16 mouse cellular contexts compared by ENCODE assay signal in the genomic region with DNA sequence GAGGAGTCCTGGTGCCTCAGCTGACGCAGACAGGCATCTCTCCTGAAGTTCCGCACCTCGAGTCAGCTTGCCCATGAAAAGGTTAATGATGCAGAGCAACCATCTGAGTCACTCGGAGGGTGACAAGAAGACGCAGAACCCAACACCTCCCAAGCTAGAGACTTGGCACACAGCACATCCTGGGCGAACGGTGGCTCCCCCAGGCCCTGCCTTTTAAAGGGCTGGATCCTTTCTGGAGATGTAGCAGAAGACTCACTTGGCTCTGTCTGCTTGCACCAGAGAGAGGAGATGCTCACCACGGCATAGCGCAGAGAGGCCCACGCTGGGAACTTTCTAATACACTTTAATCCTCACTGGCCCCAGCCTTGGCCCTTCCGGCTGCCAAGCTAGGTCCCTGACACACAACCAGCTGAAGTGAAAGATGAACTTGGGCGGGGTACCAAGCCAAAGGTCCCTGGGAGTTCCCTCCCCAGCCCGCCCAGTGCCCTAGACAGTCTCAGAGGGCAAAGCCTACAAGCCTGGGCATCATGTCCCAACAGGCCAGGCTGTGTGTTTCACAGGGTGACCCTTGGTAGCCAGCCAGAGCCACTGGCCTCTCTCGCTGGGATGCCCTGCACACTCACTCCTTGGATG. TPM values are rescaled to one million over a fixed set of nuclear protein-coding genes. Genes with fewer than 3 reads are reported as not detected.
DNase-seq lines count a peak whose midpoint lies in the region; ATAC-seq and TF ChIP-seq lines count a peak whose summit lies in the region.
"Had no signal": no experiment of that assay in that cellular context is flagged by ENCODE, and none has a peak within 500 bp of the region (broad histone marks: within the 10 kb centered on the region; RNA-seq: fewer than 3 reads in every experiment).

No protein-coding gene starts in this region.

- no peak for ATAC-seq in midbrain, embryonic 14.5 days (ENCODE audit: low FRiP score, low TSS enrichment)
- ATAC-seq: midbrain, embryonic 16.5 days had no signal

- H3K4me1 ChIP-seq in small intestine, adult 2 months (ENCODE audit: control insufficient read depth, insufficient read depth, insufficient read length, low read length) = peaks cover 29% of the 10 kb centered on the region
- H3K4me1 ChIP-seq in midbrain, embryonic 14.5 days (ENCODE audit: control insufficient read depth, insufficient read depth, low read length) = no peaks in the 10 kb centered on the region

- peaks cover 16% of the 10 kb centered on the region for H3K36me3 ChIP-seq in small intestine, adult 2 months (ENCODE audit: control insufficient read depth, insufficient read depth, low read length)
- H3K36me3 ChIP-seq in midbrain, embryonic 14.5 days (ENCODE audit: control insufficient read depth, insufficient read depth, low read length) = no peaks in the 10 kb centered on the region
- H3K36me3 ChIP-seq: lung, embryonic 15.5 days had no signal

- no peak; the same call in 1 of the 2 replicates for TF ChIP-seq POLR2A in small intestine, adult 2 months (IDR thresholded peaks at IDR 0.05; ENCODE audit: low read depth, low read length)

- H3K27me3 ChIP-seq in small intestine, adult 2 months (ENCODE audit: control insufficient read depth, insufficient read depth, low read length) = no peaks in the 10 kb centered on the region
- H3K27me3 ChIP-seq in midbrain, embryonic 14.5 days (ENCODE audit: control insufficient read depth, insufficient read depth, low read length) = no peaks in the 10 kb centered on the region

- peak overlapping the region; percentile 81 for H3K27ac ChIP-seq in small intestine, adult 2 months (ENCODE audit: insufficient read depth, low read depth, low read length)
- H3K27ac ChIP-seq in midbrain, embryonic 14.5 days (replicated peaks; ENCODE audit: low read depth, low read length) = no peak overlapping the region
- H3K27ac ChIP-seq: lung, embryonic 15.5 days had no signal

- H3K9ac ChIP-seq in midbrain, embryonic 14.5 days (replicated peaks; ENCODE audit: low read length) = no peak overlapping the region
- H3K9ac ChIP-seq: lung, embryonic 15.5 days had no signal

- DNase-seq in gastrocnemius, postnatal 25 days = peak; percentile 35
- DNase-seq in gastrocnemius, postnatal 10 days = no peak
- DNase-seq in right cerebral cortex, adult 18-20 months = peak; percentile 51
- no peak for DNase-seq in right cerebral cortex, postnatal 10 days (ENCODE audit: low spot score in 2 of 2)
- DNase-seq in kidney, adult 18-20 months = peak; percentile 78
- DNase-seq in embryo, embryonic 10 days (ENCODE audit: low spot score) = no peak
- DNase-seq in midbrain, embryonic 14.5 days = no peak
- DNase-seq: cerebellum, postnatal 14 days; gastrocnemius, postnatal 14 days; thymus, adult 2 months had no signal

- no peaks in the 10 kb centered on the region for H3K9me3 ChIP-seq in midbrain, embryonic 14.5 days (ENCODE audit: control insufficient read depth, low read length)
- H3K9me3 ChIP-seq: lung, embryonic 15.5 days had no signal

- no peak for TF ChIP-seq CTCF in small intestine, adult 2 months (IDR thresholded peaks at IDR 0.05; ENCODE audit: extremely low read depth, insufficient read length, insufficient replicate concordance, low read depth, low read length)

- 31% methylated on average over 14 of the region's 14 CpGs for WGBS in small intestine, adult 2 months
- WGBS in midbrain, embryonic 14.5 days = 74% methylated on average over 14 of the region's 14 CpGs

- H3K4me2 ChIP-seq in midbrain, embryonic 14.5 days (ENCODE audit: low read length) = no peak overlapping the region
- H3K4me2 ChIP-seq: lung, embryonic 15.5 days had no signal

- H3K4me3 ChIP-seq in small intestine, adult 2 months (ENCODE audit: low read depth, low read length) = peak overlapping the region; percentile 90
- no peak overlapping the region for H3K4me3 ChIP-seq in midbrain, embryonic 14.5 days (replicated peaks; ENCODE audit: low read depth, low read length)
- H3K4me3 ChIP-seq: erythroblast, embryonic 14.5 days; lung, embryonic 15.5 days had no signal

RNA-seq across cellular contexts. Expression of gene 2900026A02Rik, which starts 4.6 kb away (rescaled TPM):
- 10 to 100 TPM; 25.7 to 28.0 TPM for total RNA-seq in gastrocnemius, postnatal 25 days (2021)
- total RNA-seq in gastrocnemius, postnatal 10 days (2021) = 10 to 100 TPM; 36.2 to 42.0 TPM
- 24.2 and 70.8 TPM in 2 replicates for polyA plus RNA-seq in small intestine, adult 2 months (2012; rRNA removed)
- polyA plus RNA-seq in midbrain, embryonic 14.5 days (2014; fragmentation: Nextera tagmentation; extraction: Ambion mirVana) = 1.6 and 2.1 TPM in 2 replicates

RNA-seq across cellular contexts. Expression of gene Tmem211, which starts 10.3 kb away (rescaled TPM):
- total RNA-seq in gastrocnemius, postnatal 25 days (2021) = not detected
- total RNA-seq in gastrocnemius, postnatal 10 days (2021) = not detected
- not detected in 2 replicates for polyA plus RNA-seq in small intestine, adult 2 months (2012; rRNA removed)
- 0.15 TPM in 1 of 2 replicates, not detected in the other for polyA plus RNA-seq in midbrain, embryonic 14.5 days (2014; fragmentation: Nextera tagmentation; extraction: Ambion mirVana)
- total RNA-seq: gastrocnemius, postnatal 14 days; heart, postnatal 25 days; left cerebral cortex, postnatal 36 days had no signal
- polyA plus RNA-seq: erythroblast, embryonic 14.5 days; lung, embryonic 15.5 days; midbrain, embryonic 16.5 days; thymus, adult 2 months had no signal

Comparison
In these comparisons a context has a peak if more than half of its experiments do, and no peak if none do; other contexts are left out.
1. DNase-seq: peak in gastrocnemius, postnatal 25 days (single experiment), right cerebral cortex, adult 18-20 months (single experiment) and kidney, adult 18-20 months (single experiment); none in gastrocnemius, postnatal 10 days (single experiment), right cerebral cortex, postnatal 10 days (0 of 2), embryo, embryonic 10 days (single experiment) and midbrain, embryonic 14.5 days (single experiment).